Mouse (Mus musculus) liver, adult 2 months (tissue): ENCODE data around the gene Frem1. TPM values are rescaled to one million over a fixed set of nuclear protein-coding genes. Genes with fewer than 3 reads are reported as not detected.

Experiments used
- DNase-seq: peaks from one replicate; pipeline ENCODE4 v3.0.0-alpha.2; 2011; ENCODE audit warnings: low read depth, low spot score; ENCODE audit errors: extremely low read depth
- H3K27ac ChIP-seq: fragments of 200-500 bp; replicated peaks from 2 replicates; pipeline ENCODE4 v1.5.1; 2012; ENCODE audit warnings: low read depth, mild to moderate bottlenecking, control low read depth, inconsistent platforms, low read length; ENCODE audit not compliant: insufficient read depth
- H3K27me3 ChIP-seq: fragments of 200-500 bp; 2 replicates; pipeline ENCODE4 v1.6.1; 2012; ENCODE audit warnings: mild to moderate bottlenecking, moderate library complexity, low read length, inconsistent platforms; ENCODE audit not compliant: control insufficient read depth, insufficient read depth
- H3K36me3 ChIP-seq: fragments of 200-500 bp; 2 replicates; pipeline ENCODE4 v1.6.1; 2012; ENCODE audit warnings: low read length, inconsistent platforms; ENCODE audit not compliant: control insufficient read depth, insufficient read depth
- H3K4me1 ChIP-seq: fragments of 200-500 bp; 2 replicates; pipeline ENCODE4 v1.6.1; 2011; ENCODE audit warnings: low read length; ENCODE audit not compliant: control insufficient read depth, insufficient read depth
- H3K4me3 ChIP-seq: fragments of 200-500 bp; 2 replicates; pipeline ENCODE4 v1.5.1; 2011; ENCODE audit warnings: low read depth, mild to moderate bottlenecking, control low read depth, low read length, moderate library complexity; ENCODE audit not compliant: insufficient read depth
- H3K79me2 ChIP-seq: fragments of 200-500 bp; 2 replicates; pipeline ENCODE4 v1.6.1; 2012; ENCODE audit warnings: inconsistent platforms, mild to moderate bottlenecking, low read length, moderate library complexity; ENCODE audit not compliant: control insufficient read depth, insufficient read depth
- H3K9ac ChIP-seq: fragments of 200-500 bp; 2 replicates; pipeline ENCODE4 v1.6.1; 2012; ENCODE audit warnings: low read depth, mild to moderate bottlenecking, control low read depth, inconsistent platforms, low read length
- CTCF ChIP-seq: fragments of 200-500 bp; IDR thresholded peaks from 2 replicates; pipeline ENCODE4 v1.5.1; 2011; ENCODE audit warnings: low read depth, low read length, control low read depth
- POLR2A ChIP-seq: fragments of 200-500 bp; IDR thresholded peaks from 2 replicates; pipeline ENCODE4 v1.6.1; 2011; ENCODE audit warnings: low read length, control low read depth; ENCODE audit not compliant: insufficient read depth; ENCODE audit errors: extremely low read depth
- WGBS: fragments of 180-500 bp; shearing (Covaris S2); methylation state at CpG from one replicate; pipeline ENCODE4 v1.1.7; 2018; 5-methylcytosine and 5-hydroxymethylcytosine counted together
- polyA plus RNA-seq: library from polyadenylated mRNA; depleted of rRNA; stranded (reverse); fragments of >200 nt; gene quantifications from 2 replicates; pipeline ENCODE4 v1.2.3, GENCODE M21; 2012; rRNA removed
- total RNA-seq: library from RNA; depleted of rRNA; stranded (reverse); fragments of >200 nt; gene quantifications from 2 replicates; pipeline ENCODE4 v1.2.3, GENCODE M21; 2014; rRNA removed

Gene Frem1
- total and polyA plus RNA-seq, 2 experiments = 0.31 to 0.65 TPM

DNA sequence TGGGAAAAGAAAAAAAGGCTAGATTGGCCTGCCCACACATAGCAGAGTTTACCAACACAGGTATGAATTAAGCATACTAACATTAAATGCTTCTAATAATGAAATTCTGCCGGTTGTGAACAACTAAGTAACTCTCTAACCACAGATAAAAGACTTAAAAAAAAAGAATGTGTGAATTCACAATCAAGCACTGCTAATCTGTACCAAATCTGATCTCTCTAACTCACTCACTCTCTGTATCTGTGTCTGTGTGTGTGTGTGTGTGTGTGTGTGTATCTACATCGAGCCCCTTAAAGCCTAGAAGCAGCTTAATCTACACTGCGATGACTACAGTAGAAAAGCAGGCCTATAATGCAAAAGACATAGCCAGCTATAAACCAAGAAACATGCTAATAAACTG is 195.2 kb downstream of the Frem1 start:
- no peak overlapping the region for H3K27ac ChIP-seq
- H3K79me2 ChIP-seq = 0 out of 2 replicates have a peak, but pooled peaks cover 6% of the 10 kb centered on the region
- TF ChIP-seq POLR2A (no peak), CTCF (no peak)
- WGBS = 90% methylated on average over 3 of the region's 3 CpGs
- no peak overlapping the region for H3K4me3 ChIP-seq
- no peak for DNase-seq
- H3K4me1 ChIP-seq = no peaks in the 10 kb centered on the region; the same call in 1 of the 2 replicates
- no peak overlapping the region for H3K9ac ChIP-seq
- no peaks in the 10 kb centered on the region for H3K36me3 ChIP-seq
- no peaks in the 10 kb centered on the region for H3K27me3 ChIP-seq

DNA sequence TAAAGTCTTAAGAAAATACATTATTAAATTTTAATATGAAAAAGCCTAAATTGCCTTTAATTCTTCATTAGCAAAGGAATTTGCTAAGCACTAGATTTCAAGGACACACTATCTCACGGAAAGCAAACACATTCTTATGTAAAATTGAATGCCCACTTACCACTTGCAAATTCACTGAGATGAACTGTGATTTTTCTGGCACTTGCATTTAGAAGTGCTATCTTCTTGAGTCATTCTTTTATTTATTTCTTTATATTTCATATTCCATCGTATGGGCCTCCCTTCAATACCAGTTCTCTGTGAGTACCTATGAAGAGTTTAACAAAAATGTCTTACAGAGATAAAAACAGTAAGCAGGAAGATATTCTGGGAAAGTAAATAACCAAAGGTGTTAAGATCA is 198.3 kb downstream of the Frem1 start:
- no peak overlapping the region for H3K27ac ChIP-seq
- no peaks in the 10 kb centered on the region for H3K36me3 ChIP-seq
- DNase-seq = no peak
- H3K4me3 ChIP-seq = no peak overlapping the region
- H3K27me3 ChIP-seq = no peaks in the 10 kb centered on the region
- peaks cover 1% of the 10 kb centered on the region; the same call in 1 of the 2 replicates for H3K4me1 ChIP-seq
- H3K79me2 ChIP-seq = 0 out of 2 replicates have a peak, but pooled peaks cover 6% of the 10 kb centered on the region
- 91% methylated on average over 2 of the region's 2 CpGs for WGBS
- H3K9ac ChIP-seq = no peak overlapping the region
- TF ChIP-seq CTCF (no peak), POLR2A (no peak)

DNA sequence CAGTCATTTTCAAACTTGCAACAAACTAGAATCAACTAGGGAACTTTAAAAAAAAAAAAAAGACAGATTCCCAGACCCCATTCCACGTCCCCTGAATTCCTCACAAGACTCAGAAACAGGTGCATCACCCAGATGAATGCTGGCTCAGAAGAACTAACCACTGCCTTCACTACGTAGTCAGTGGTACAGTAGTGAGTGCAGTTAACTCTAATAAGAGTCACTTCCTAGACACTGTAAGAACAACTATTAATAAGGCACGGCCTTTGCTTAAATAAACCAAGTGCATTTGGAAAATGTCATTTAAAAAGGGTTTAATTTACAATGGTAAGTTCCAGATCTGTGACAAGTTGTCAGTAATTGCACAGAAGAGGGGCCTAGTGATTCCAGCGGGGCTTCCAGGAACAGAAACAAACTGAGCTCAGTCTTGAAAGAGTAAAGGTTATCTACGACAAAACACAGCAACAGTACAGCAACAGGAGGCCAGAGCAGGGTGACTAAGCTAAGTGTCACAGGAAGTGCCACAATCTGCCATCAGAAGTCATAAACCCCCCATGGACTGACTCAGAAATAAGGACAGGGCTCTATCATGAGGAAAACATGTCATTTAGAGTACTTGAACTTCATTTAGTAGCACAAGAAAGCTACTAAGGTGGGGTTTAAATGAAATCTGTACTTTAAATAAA is 203.4 kb downstream of the Frem1 start:
- no peaks in the 10 kb centered on the region for H3K79me2 ChIP-seq
- H3K9ac ChIP-seq = no peak overlapping the region
- no peak for TF ChIP-seq POLR2A
- TF ChIP-seq CTCF = no peak
- H3K4me3 ChIP-seq = no peak overlapping the region
- peaks cover 4% of the 10 kb centered on the region for H3K36me3 ChIP-seq
- 69% methylated on average over 5 of the region's 5 CpGs for WGBS
- no peaks in the 10 kb centered on the region for H3K27me3 ChIP-seq
- DNase-seq = peak; percentile 7
- H3K27ac ChIP-seq = no peak overlapping the region
- peaks cover 2% of the 10 kb centered on the region; the same call in 1 of the 2 replicates for H3K4me1 ChIP-seq

Other genes with a start within 250 kb of the Frem1 start
- gene Zdhhc21, start 192.4 kb downstream of the Frem1 start, total RNA-seq = 6.2 and 6.4 TPM in 2 replicates
- gene Zdhhc21, start 192.4 kb downstream of the Frem1 start, polyA plus RNA-seq = 1.5 and 2.6 TPM in 2 replicates
- not detected in 2 replicates for gene Cer1, start 167.2 kb downstream of the Frem1 start, total RNA-seq
- not detected in 2 replicates for gene Cer1, start 167.2 kb downstream of the Frem1 start, polyA plus RNA-seq